Mouse (Mus musculus) urinary bladder, postnatal 25 days (tissue): ENCODE measurements around the gene Ctnna3.

Experiments
- DNase-seq: peaks from one replicate; pipeline ENCODE4 v3.0.0; 2022; ENCODE audit warnings: low spot score

Ctnna3 gene

GRCm38 (mm10) chr10:64082345-64082744, 652.4 kb downstream of the Ctnna3 start:
- DNase-seq = no peak

DNA sequence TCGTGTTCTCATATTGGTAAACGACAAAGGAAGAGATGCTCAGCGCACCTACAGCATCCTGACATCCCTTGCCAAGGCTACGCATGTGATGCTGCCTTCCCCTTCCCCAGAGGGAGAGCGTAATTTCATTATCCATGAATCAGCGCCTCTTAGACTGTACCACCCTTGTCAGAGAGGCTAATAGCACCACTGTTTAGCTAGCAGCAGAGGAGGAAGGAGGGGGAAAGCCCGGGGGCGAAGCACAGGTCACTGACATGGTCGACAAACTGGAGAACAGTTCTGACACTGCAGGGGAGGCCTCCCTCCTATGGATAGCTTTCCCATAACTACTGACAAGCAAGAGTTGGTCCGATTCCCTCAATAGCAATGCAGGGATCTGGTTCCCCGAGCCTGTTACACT, 653.9 kb downstream of the Ctnna3 start:
- DNase-seq = no peak

DNA sequence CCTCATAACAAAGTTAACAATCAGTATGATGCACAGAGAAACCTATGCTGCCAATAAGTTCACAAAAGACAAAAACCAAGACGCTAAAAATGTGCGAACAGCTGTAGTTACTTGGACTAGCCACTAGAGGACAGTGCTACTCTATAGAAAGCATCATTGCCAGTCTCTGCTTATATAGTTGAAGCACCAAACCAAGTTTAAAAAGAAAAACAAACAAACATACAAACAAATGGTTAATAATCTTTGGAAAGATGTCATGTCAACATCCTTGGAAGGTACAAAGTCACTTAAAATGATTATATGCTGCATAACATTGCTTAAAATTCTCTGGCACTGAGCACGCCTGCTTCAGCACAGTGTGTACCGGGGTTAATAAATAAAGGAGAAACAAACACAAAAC, 654.6 kb downstream of the Ctnna3 start:
- DNase-seq = no peak

DNA sequence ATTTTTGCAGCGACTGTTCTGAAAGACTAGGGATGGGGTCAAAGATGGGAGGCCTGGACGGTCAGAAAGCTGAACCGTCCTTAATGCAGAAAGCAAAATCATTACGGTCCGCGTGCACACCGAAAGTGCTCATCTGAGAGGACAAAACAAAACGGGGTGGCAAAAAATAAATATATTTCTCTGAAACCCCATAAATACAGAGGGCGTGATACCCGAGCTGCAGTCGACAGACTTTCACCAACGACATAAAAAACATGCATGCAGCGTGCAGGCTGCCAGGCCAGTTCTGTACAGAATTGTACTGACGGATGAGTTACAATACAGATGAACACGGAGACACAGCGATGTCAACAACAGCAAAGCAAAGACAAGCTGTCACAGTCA, 656.3 kb downstream of the Ctnna3 start:
- no peak for DNase-seq

DNA sequence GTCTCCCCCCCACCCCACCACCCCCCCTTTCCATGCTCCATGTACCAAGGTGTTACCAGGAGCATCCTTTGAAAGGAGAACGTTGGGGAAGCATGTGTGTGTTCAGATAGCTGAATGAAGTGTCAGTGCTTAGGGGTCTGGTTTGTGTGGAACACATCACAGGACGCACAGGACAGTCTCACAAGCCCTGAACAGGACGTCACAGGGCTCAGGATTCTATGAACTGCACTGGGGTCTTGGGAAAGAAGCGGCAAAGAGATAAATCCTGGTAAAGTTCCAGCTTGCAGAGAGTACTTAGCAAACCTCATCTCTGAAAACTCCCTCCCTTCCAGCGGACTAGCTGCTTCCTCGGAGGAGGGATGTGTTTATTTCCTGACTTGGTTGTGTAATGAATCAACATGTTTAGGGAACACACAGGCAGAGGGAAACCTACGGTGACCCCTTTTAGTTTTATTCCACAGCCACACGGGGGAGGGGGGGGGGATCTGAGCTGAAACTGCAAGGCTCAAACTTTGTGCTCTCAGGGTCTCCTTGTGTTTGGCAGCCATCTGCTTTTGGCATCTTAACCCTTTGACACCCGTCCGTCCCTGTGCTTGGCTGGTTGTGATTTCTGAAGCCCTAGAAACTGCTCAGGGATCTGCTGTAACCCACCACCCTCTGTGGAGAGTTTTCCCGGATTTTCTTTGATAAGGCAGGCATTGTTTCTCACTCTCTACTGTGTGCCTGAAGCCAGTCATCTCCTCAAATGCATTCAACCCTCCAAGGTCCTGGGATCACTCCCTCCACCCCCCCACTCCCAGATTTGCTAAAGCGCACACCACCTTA, 656.9 kb downstream of the Ctnna3 start:
- no peak for DNase-seq

GRCm38 (mm10) chr10:64087521-64087920, 657.6 kb downstream of the Ctnna3 start:
- no peak for DNase-seq

- no peak for DNase-seq
Observed at GRCm38 (mm10) chr10:64087936-64088773, 658.3 kb downstream of the Ctnna3 start.

DNA sequence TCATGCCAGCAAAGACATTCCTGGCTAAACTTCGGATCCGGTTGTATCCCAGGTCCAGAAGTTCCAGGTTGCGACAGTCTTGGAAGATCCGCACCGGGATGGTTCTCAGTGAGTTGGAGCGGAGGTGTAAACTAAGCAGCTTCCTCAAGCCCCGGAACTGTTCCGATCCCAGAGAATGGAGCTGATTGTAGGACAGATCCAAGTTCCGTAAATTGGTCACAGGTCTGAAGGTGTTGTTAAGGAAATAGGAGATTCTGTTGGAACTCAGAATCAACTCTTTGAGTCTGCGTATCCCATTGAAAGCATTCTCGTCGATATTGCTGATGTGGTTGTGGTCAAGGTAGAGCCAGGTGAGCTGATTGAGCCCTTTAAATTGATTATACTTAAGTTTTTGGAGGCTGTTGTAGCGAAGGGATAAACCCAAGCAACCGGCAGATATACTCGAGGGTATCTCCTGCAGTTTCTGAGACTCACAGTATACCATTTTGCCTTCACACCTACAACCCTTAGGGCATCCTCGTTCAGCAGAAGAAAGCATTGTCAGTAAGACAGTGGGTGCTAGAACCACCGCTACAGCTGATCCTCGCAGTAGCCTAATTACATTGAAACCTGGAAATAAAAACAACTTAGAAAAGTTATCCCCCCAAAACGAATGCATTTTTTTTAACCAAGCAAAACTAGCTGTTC, 659.0 kb downstream of the Ctnna3 start:
- DNase-seq = no peak

DNA sequence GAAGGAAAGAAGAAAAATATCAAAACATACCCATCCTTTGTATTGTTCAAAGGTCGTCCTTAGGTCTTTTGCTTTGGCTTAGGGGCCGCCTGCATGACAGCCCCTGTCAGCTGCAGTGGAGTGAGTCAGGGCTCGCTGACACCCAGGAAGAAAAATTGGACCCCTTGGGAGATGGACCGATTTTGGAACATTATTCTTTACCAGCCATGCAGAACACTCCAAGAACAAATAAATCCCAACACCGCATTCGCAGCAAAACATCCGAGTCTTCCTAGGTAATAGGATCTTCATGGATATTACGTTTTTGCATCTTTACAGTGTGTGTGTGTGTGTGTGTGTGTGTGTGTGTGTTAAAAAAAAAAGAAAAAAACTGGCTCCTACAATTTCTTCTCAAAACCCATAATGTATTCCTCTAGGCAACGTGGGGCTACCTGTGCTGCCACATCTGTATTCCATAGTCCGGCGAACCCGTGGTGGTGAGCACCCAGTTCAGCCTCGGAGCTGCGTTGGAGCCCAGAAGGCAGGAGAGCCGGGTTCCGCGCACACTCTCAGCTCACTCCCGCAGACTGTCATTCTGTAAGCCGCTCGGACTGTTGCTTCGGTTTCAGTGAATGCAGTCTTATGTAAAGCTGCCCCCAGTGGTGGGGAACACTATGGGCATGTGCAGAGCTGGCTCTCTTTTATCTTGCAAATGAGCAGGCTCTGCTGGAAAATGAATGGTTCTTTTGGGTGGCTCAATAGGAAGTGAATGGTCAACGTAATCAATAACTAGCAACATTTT, 660.0 kb downstream of the Ctnna3 start, which contains the start of gene Lrrtm3:
Lrrtm3 (minus strand) TSS at position 598 of the 781 bp plus-strand sequence.
- DNase-seq = no peak

DNA sequence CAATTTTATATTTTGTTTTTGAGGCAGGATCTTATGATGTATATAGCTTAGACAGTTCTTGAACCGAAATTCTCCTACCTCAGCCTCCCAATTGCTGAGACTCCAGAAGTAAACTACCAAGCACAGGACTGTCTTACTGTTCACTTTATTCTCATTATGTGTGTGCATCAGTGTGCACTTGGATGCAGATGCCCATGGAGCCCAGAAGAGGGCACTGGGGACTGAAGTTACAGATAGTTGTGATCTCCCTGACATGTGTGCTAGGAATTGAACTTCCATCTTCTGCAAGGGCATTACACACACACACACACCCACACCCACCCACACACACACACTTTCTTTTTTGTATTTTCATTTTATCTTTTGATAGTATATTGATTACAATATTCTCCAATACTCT, 666.6 kb downstream of the Ctnna3 start:
- DNase-seq = no peak

GRCm38 (mm10) chr10:64115246-64115645, 685.3 kb downstream of the Ctnna3 start:
- no peak for DNase-seq

DNA sequence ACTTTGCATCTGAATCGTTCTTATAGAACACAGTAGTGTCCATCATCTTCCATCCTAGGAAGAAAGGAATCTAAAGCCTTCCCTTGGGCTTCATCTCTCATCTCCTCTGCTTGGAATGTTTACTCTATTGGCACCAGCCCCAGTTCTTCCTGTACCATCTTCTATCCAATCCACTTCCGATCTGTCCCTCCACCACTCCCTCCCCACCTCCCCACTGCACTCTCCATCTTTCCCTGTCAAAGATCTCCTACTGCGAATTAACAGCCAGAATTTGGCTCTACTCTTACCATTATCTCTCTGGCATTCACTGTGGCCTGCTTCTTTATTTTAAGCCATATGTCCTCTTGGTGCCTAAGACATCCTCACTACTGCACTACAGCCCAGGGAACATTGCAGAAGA, 688.9 kb downstream of the Ctnna3 start:
- no peak for DNase-seq

DNA sequence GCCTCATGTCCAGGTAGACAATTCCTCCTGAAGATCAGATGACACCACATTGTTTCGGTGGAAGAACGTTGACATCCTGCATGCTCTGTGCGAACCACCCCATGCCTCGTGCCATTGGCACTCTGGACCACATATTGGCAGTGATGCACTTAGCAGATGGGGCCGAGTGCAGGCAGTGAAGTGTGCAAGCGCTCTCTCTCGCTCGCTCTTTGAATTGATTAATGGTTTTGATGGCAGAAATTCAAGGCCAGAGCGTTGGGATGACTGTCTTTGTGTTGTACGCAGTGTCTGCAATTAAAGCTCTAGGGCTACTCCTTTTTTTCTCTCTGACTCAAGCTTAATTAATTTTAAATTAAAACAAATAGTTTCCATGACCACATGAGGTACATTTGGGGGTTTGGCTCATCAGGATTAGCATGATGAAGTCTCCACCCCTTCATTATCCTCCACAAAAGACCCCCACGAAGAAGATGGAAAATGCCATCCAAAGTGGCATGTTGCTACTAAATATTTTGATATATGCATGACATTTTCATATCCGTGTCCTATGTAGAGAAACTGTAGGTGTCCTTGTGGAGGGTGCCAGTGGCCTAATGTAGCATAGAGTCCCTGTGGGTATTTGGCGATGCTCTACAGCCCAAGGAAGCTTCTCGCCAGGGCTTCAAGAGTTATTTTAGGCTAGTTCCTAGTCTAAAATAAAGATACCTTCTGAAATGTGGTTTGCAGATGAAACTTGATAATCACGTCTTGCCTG, 700.7 kb downstream of the Ctnna3 start:
- no peak for DNase-seq

- no peak for DNase-seq
Observed at GRCm38 (mm10) chr10:64133461-64133860, 703.6 kb downstream of the Ctnna3 start.

GRCm38 (mm10) chr10:64135481-64135880, 705.6 kb downstream of the Ctnna3 start:
- no peak for DNase-seq

DNA sequence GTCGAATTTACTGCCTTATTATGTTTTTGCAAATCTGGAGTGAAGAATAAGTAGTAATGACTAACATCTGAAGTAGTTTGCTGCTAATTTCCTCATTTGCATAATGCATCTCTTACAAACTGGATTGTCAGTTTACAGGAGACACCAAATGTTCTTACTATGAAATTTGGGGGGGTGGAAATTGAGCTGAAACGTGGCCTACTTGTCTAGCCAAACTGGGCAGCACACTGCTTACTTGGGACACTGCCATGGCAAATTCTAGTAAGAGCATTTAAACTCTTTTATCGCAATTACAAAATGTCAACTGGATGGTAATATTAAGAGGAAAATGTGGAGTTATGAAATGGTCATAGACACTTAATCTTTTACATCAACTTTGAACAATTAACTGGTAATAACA, 716.6 kb downstream of the Ctnna3 start:
- DNase-seq = no peak

DNA sequence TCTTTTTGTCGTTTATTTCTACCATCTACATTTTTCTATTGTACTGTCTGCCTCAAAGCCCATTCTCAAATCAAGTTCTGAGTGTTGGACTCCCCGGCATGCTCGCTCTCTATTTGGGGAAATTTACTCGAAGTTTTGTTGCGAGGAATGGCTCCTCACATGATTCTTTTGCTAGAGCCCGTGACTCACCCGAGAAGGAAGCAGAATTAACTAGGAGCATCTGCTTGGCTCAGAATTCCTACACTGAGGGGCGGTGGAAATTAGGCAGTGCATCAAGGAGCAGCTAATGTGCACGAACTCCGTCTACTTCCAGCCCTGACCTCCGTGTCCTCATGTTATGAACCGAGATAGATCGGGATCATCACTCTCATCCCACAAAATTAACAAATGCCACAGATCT, 751.8 kb downstream of the Ctnna3 start:
- no peak for DNase-seq

DNA sequence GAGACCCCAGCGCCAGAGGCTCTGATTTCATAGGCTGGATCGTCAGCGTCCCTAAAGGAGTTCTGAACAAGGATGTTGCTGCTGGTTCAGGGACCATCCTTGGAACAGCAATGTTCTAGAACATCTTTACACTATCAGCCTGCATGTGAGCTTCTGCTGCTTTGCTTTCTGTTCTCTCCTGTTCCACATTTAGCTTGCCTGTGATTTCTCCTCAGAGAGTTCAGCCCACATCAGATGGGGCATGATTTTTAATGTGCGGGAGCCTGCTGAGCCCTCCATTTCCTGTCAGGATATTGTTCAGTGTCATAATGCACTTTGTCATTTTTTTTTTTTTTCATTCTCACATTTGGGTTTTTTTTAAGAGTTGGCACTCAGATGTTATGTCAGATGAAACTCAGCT, 752.8 kb downstream of the Ctnna3 start:
- DNase-seq = no peak

- no peak for DNase-seq
Observed at GRCm38 (mm10) chr10:64188046-64188445, 758.1 kb downstream of the Ctnna3 start.

DNA sequence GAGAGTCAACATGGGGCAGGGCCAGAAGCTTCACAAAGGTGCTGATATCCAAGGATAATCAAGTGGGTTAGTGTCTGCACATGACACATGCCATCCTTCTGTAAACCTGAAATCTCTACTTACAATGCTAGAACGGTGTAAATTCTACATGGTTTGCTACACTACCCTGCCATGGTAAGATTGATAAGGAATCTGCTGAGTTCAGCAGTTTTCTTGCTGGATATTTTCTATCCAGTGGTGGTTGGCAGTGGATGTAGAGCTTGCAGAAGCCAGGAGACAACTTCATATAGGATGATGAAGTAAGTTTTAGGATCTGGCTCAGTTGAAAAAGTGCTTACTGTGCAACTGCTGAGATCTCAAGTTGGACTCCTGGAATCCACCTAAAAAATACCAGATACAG, 767.7 kb downstream of the Ctnna3 start:
- DNase-seq = no peak

GRCm38 (mm10) chr10:64215632-64216031, 785.7 kb downstream of the Ctnna3 start:
- no peak for DNase-seq
